14 mouse cellular contexts compared by ENCODE assay signal in genomic region chr17:26659573-26659915, GRCm38 (mm10). TPM values are rescaled to one million over a fixed set of nuclear protein-coding genes. Genes with fewer than 3 reads are reported as not detected.
A peak's percentile ranks its signal among the peaks of the same experiment; 100 is the strongest.
DNase-seq lines count a peak whose midpoint lies in the region; ATAC-seq and TF ChIP-seq lines count a peak whose summit lies in the region.
"Had no signal": no experiment of that assay in that cellular context is flagged by ENCODE, and none has a peak within 500 bp of the region (broad histone marks: within the 10 kb centered on the region; RNA-seq: fewer than 3 reads in every experiment).

No protein-coding gene starts in this region.

- peaks cover 29% of the 10 kb centered on the region for H3K36me3 ChIP-seq in heart, embryonic 12.5 days
- H3K36me3 ChIP-seq in heart, postnatal 0 days (replicated peaks; ENCODE audit: control insufficient read depth, insufficient read depth, low read length): peaks cover 22% of the 10 kb centered on the region
- 0 out of 2 replicates have a peak, but pooled peaks cover 3% of the 10 kb centered on the region for H3K36me3 ChIP-seq in midbrain, embryonic 11.5 days (ENCODE audit: control insufficient read depth, insufficient read depth, low read length)
- peaks cover 19% of the 10 kb centered on the region for H3K36me3 ChIP-seq in midbrain, postnatal 0 days (ENCODE audit: insufficient read depth, low read length)
- H3K36me3 ChIP-seq in myocyte (ENCODE audit: control insufficient read depth, insufficient read depth): peaks cover 5% of the 10 kb centered on the region

- H3K9ac ChIP-seq in heart, embryonic 12.5 days: no peak overlapping the region
- no peak overlapping the region for H3K9ac ChIP-seq in heart, postnatal 0 days (replicated peaks; ENCODE audit: low read depth, low read length)
- H3K9ac ChIP-seq in midbrain, embryonic 11.5 days (ENCODE audit: low read length): no peak overlapping the region
- H3K9ac ChIP-seq in midbrain, postnatal 0 days (replicated peaks; ENCODE audit: low read length, poor library complexity, severe bottlenecking): no peak overlapping the region
- H3K9ac ChIP-seq: embryonic facial prominence, embryonic 12.5 days; lung, embryonic 15.5 days; neural tube, embryonic 15.5 days had no signal

- no peak overlapping the region for H3K4me3 ChIP-seq in heart, embryonic 12.5 days
- no peak overlapping the region for H3K4me3 ChIP-seq in heart, postnatal 0 days (ENCODE audit: low read depth, low read length)
- no peak overlapping the region for H3K4me3 ChIP-seq in midbrain, embryonic 11.5 days (ENCODE audit: low read depth, low read length)
- H3K4me3 ChIP-seq in midbrain, postnatal 0 days (ENCODE audit: low read depth, low read length): no peak overlapping the region
- H3K4me3 ChIP-seq in myocyte: no peak overlapping the region
- H3K4me3 ChIP-seq: embryonic facial prominence, embryonic 12.5 days; lung, embryonic 15.5 days; midbrain, embryonic 10.5 days; neural tube, embryonic 15.5 days had no signal

- no peak for TF ChIP-seq POLR2A in myocyte (IDR thresholded peaks at IDR 0.05; ENCODE audit: insufficient read length, low read depth)

- H3K4me1 ChIP-seq in heart, embryonic 12.5 days (replicated peaks): peaks cover 33% of the 10 kb centered on the region
- H3K4me1 ChIP-seq in heart, postnatal 0 days (ENCODE audit: control insufficient read depth, insufficient read depth): peaks cover 9% of the 10 kb centered on the region
- H3K4me1 ChIP-seq in midbrain, embryonic 11.5 days (ENCODE audit: control insufficient read depth, insufficient read depth, low read length): peaks cover 5% of the 10 kb centered on the region
- H3K4me1 ChIP-seq in midbrain, postnatal 0 days (ENCODE audit: insufficient read depth, low read length): peaks cover 9% of the 10 kb centered on the region; the same call in 1 of the 2 replicates

- TF ChIP-seq CTCF in heart, postnatal 0 days (IDR thresholded peaks at IDR 0.05; ENCODE audit: low read depth): no peak
- no peak for TF ChIP-seq CTCF in midbrain, postnatal 0 days (IDR thresholded peaks at IDR 0.05)

- DNase-seq in heart, postnatal 25 days (ENCODE audit: low spot score): no peak
- no peak for DNase-seq in heart, postnatal 0 days (ENCODE audit: low spot score)
- DNase-seq in heart, adult 8-10 months (ENCODE audit: low spot score): no peak
- peak; percentile 85 for DNase-seq in midbrain, embryonic 11.5 days (ENCODE audit: low spot score, missing footprints)
- no peak for DNase-seq in midbrain, postnatal 0 days (ENCODE audit: low spot score)

- 65% methylated on average over 3 of the region's 3 CpGs for WGBS in heart, embryonic 12.5 days
- WGBS in heart, postnatal 0 days: 77% methylated on average over 3 of the region's 3 CpGs
- 60% methylated on average over 3 of the region's 3 CpGs for WGBS in midbrain, embryonic 11.5 days
- 51% methylated on average over 3 of the region's 3 CpGs for WGBS in midbrain, postnatal 0 days

- no peak for ATAC-seq in heart, embryonic 12.5 days (ENCODE audit: insufficient number of reproducible peaks, low FRiP score)
- ATAC-seq in heart, postnatal 0 days (ENCODE audit: insufficient read depth, low read depth): no peak
- no peak for ATAC-seq in midbrain, embryonic 11.5 days (ENCODE audit: low FRiP score)
- ATAC-seq in midbrain, postnatal 0 days (ENCODE audit: low FRiP score): no peak
- ATAC-seq: forebrain, embryonic 14.5 days; intestine, embryonic 16.5 days had no signal

- peaks cover 3% of the 10 kb centered on the region; the same call in 1 of the 2 replicates for H3K27me3 ChIP-seq in heart, embryonic 12.5 days (replicated peaks)
- no peaks in the 10 kb centered on the region for H3K27me3 ChIP-seq in heart, postnatal 0 days (ENCODE audit: control insufficient read depth, insufficient read depth, low read length)
- no peaks in the 10 kb centered on the region for H3K27me3 ChIP-seq in midbrain, embryonic 11.5 days (ENCODE audit: control insufficient read depth, insufficient read depth, low read length)
- H3K27me3 ChIP-seq in midbrain, postnatal 0 days (ENCODE audit: insufficient read depth, low read length): no peaks in the 10 kb centered on the region
- H3K27me3 ChIP-seq in myocyte (ENCODE audit: control insufficient read depth, insufficient read depth, insufficient read length): no peaks in the 10 kb centered on the region
- H3K27me3 ChIP-seq: embryonic facial prominence, embryonic 12.5 days; neural tube, embryonic 15.5 days had no signal

- no peak overlapping the region for H3ac ChIP-seq in myocyte (ENCODE audit: control insufficient read depth, insufficient read length)

- 0 out of 2 replicates have a peak overlapping the region, but pooled peaks have one; percentile 24 for H3K27ac ChIP-seq in heart, embryonic 12.5 days (ENCODE audit: poor library complexity, severe bottlenecking)
- H3K27ac ChIP-seq in heart, postnatal 0 days (ENCODE audit: low read depth): peak overlapping the region; percentile 11; the same call in 1 of the 2 replicates
- no peak overlapping the region for H3K27ac ChIP-seq in midbrain, embryonic 11.5 days (ENCODE audit: low read depth, low read length)
- no peak overlapping the region for H3K27ac ChIP-seq in midbrain, postnatal 0 days (ENCODE audit: low read depth, low read length)
- H3K27ac ChIP-seq: embryonic facial prominence, embryonic 12.5 days; kidney, postnatal 0 days; lung, embryonic 15.5 days; midbrain, embryonic 10.5 days; neural tube, embryonic 15.5 days had no signal

- no peaks in the 10 kb centered on the region for H3K9me3 ChIP-seq in heart, embryonic 12.5 days (replicated peaks)
- no peaks in the 10 kb centered on the region for H3K9me3 ChIP-seq in heart, postnatal 0 days (replicated peaks; ENCODE audit: control insufficient read depth, low read length)
- H3K9me3 ChIP-seq in midbrain, embryonic 11.5 days (ENCODE audit: control insufficient read depth, low read length): no peaks in the 10 kb centered on the region
- no peaks in the 10 kb centered on the region for H3K9me3 ChIP-seq in midbrain, postnatal 0 days (ENCODE audit: low read length)
- H3K9me3 ChIP-seq: embryonic facial prominence, embryonic 12.5 days; lung, embryonic 15.5 days; midbrain, embryonic 10.5 days; neural tube, embryonic 15.5 days had no signal

- H3K79me2 ChIP-seq in myocyte (ENCODE audit: control insufficient read depth, insufficient read depth): no peaks in the 10 kb centered on the region

- TF ChIP-seq EP300 in heart, postnatal 0 days (IDR thresholded peaks at IDR 0.05; ENCODE audit: low read depth): no peak

- no peak overlapping the region for H3K4me2 ChIP-seq in heart, embryonic 12.5 days
- H3K4me2 ChIP-seq in heart, postnatal 0 days (ENCODE audit: low read depth, low read length): peak overlapping the region; percentile 1; the same call in 1 of the 2 replicates
- H3K4me2 ChIP-seq in midbrain, embryonic 11.5 days: no peak overlapping the region
- H3K4me2 ChIP-seq in midbrain, postnatal 0 days (ENCODE audit: low read depth, low read length, poor library complexity, severe bottlenecking): no peak overlapping the region
- H3K4me2 ChIP-seq in myocyte (ENCODE audit: low read depth): peak overlapping the region; percentile 36
- H3K4me2 ChIP-seq: lung, embryonic 15.5 days had no signal

- intact Hi-C loops in heart, postnatal 25 days (cut with DNase I): no loop called here

TF ChIP-seq in myocyte, 11 proteins besides CTCF, POLR2A, EP300 and RAD21:
- TF ChIP-seq CEBPB (IDR thresholded peaks at IDR 0.05; ENCODE audit: insufficient read depth, poor library complexity, severe bottlenecking): no peak
- no peak for TF ChIP-seq USF1 (IDR thresholded peaks at IDR 0.05; ENCODE audit: low read depth)
- no peak for TF ChIP-seq TCF12 (IDR thresholded peaks at IDR 0.05; ENCODE audit: insufficient read depth, poor library complexity, severe bottlenecking)
- no peak for TF ChIP-seq MAX (IDR thresholded peaks at IDR 0.05; ENCODE audit: low read depth)
- peak in 2 of 3 experiments; percentile 26 to 64 for TF ChIP-seq MYOD1 (IDR thresholded peaks at IDR 0.05; ENCODE audit: control insufficient read depth in 1 of 3, insufficient read length in 2 of 3, low read depth in 2 of 3)
- no peak for TF ChIP-seq SRF (IDR thresholded peaks at IDR 0.05; ENCODE audit: control insufficient read depth, insufficient read length, low read depth)
- TF ChIP-seq TCF3 (IDR thresholded peaks at IDR 0.05; ENCODE audit: insufficient read length, low read depth): no peak
- no peak for TF ChIP-seq E2F4 (IDR thresholded peaks at IDR 0.05; ENCODE audit: insufficient read depth)
- TF ChIP-seq MYOG (IDR thresholded peaks at IDR 0.05; ENCODE audit: control insufficient read depth in 1 of 3, insufficient read depth in 1 of 3, insufficient read length in 2 of 3, low read depth in 2 of 3): peak in 1 of 3 experiments; percentile 63
- TF ChIP-seq REST (IDR thresholded peaks at IDR 0.05; ENCODE audit: insufficient read depth, insufficient read length): no peak
- TF ChIP-seq POLR2AphosphoS2 (IDR thresholded peaks at IDR 0.05; ENCODE audit: insufficient read length, low read depth): peak; percentile 60

RNA-seq across cellular contexts. Expression of gene Atp6v0e, which starts 3.5 kb away (rescaled TPM):
- 176 and 193 TPM in 2 replicates for polyA plus RNA-seq in heart, embryonic 12.5 days (2016; fragmentation: Nextera tagmentation; extraction: Ambion mirVana)
- total RNA-seq in heart, postnatal 25 days (2021): 10 to 100 TPM; 64.5 to 66.4 TPM
- total RNA-seq in heart, postnatal 0 days (2014; rRNA removed; ENCODE audit: low replicate concordance): 224 and 298 TPM in 2 replicates
- polyA plus RNA-seq in heart, postnatal 0 days (2015; fragmentation: Nextera tagmentation; extraction: Ambion mirVana): 206 and 223 TPM in 2 replicates
- total RNA-seq in heart, adult 8-10 months (2022): 10 to 100 TPM; 55.2 to 67.1 (median 65.5) TPM
- polyA plus RNA-seq in midbrain, embryonic 11.5 days (2014; fragmentation: Nextera tagmentation; extraction: Ambion mirVana): 104 and 110 TPM in 2 replicates
- 45.0 and 85.3 TPM in 2 replicates for total RNA-seq in midbrain, postnatal 0 days (2014; rRNA removed)
- 80.6 and 86.8 TPM in 2 replicates for polyA plus RNA-seq in midbrain, postnatal 0 days (2015; fragmentation: Nextera tagmentation; extraction: Ambion mirVana)
- 211 TPM for polyA plus RNA-seq in myocyte (2012; fragmentation: generic; extraction: Trizol)

RNA-seq across cellular contexts. Expression of gene Crebrf, which starts 55.9 kb away (rescaled TPM):
- polyA plus RNA-seq in heart, embryonic 12.5 days (2016; fragmentation: Nextera tagmentation; extraction: Ambion mirVana): 5.4 and 7.0 TPM in 2 replicates
- total RNA-seq in heart, postnatal 25 days (2021): 10 to 100 TPM; 65.4 to 72.4 TPM
- total RNA-seq in heart, postnatal 0 days (2014; rRNA removed; ENCODE audit: low replicate concordance): 13.6 and 23.8 TPM in 2 replicates
- polyA plus RNA-seq in heart, postnatal 0 days (2015; fragmentation: Nextera tagmentation; extraction: Ambion mirVana): 11.8 and 17.3 TPM in 2 replicates
- 10 to 100 TPM; 51.1 to 83.8 (median 68.4) TPM for total RNA-seq in heart, adult 8-10 months (2022)
- polyA plus RNA-seq in midbrain, embryonic 11.5 days (2014; fragmentation: Nextera tagmentation; extraction: Ambion mirVana): 4.0 and 5.5 TPM in 2 replicates
- 18.5 and 28.0 TPM in 2 replicates for total RNA-seq in midbrain, postnatal 0 days (2014; rRNA removed)
- polyA plus RNA-seq in midbrain, postnatal 0 days (2015; fragmentation: Nextera tagmentation; extraction: Ambion mirVana): 10.2 and 11.5 TPM in 2 replicates
- polyA plus RNA-seq in myocyte (2012; fragmentation: generic; extraction: Trizol): 2.2 TPM

Comparison
In these comparisons a context has a peak if more than half of its experiments do, and no peak if none do; other contexts are left out.
1. H3K4me2 ChIP-seq: peak in heart, postnatal 0 days (single experiment) and myocyte (single experiment); none in heart, embryonic 12.5 days (single experiment), midbrain, embryonic 11.5 days (single experiment) and midbrain, postnatal 0 days (single experiment).
2. H3K27ac ChIP-seq: peak in heart, embryonic 12.5 days (single experiment) and heart, postnatal 0 days (single experiment); none in midbrain, embryonic 11.5 days (single experiment) and midbrain, postnatal 0 days (single experiment).